Mouse (Mus musculus) kidney, adult 2 months (tissue): Measurements from ENCODE around the gene Aqp7.

Experiments used
- CTCF ChIP-seq: fragments of 200-500 bp; conservative IDR thresholded peaks from 2 replicates; pipeline ENCODE4 v1.5.1; 2011; ENCODE audit warnings: low read depth, mild to moderate bottlenecking, control low read depth, low read length, moderate library complexity, mixed read lengths; ENCODE audit not compliant: insufficient read depth, insufficient read length
- POLR2A ChIP-seq: fragments of 200-500 bp; IDR thresholded peaks from one replicate; pipeline ENCODE4 v1.6.1; 2011; ENCODE audit warnings: low read depth, low read length, control low read depth

DNA sequence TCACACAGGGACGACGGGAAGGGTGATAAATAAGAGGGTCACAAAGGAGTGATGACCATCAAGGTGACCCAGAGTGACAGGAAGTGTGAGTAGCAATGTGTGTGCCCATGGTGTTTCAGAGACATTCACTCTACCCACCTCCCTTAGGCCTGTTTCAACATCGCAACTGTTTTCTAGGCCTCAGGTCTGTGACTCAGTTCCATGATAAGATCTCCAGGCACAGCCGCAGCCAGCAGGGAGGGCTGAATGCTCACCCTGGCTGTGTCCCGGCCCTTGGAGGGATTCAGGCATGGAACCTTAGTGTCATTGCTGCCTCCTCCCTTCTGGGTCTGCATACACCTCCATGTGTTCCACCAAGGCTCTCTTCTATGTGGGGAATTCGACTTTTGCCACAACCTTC lies 30.8 kb upstream of the Aqp7 start:
- no peak for TF ChIP-seq CTCF
- no peak for TF ChIP-seq POLR2A
